Mouse (Mus musculus) adrenal gland, postnatal 14 days (tissue): Measurements from ENCODE around the gene Atg101. TPM values are rescaled to one million over a fixed set of nuclear protein-coding genes. Genes with fewer than 3 reads are reported as not detected.

ENCODE experiments used
- DNase-seq: peaks from one replicate; pipeline ENCODE4 v3.0.0; 2021; ENCODE audit warnings: mixed read lengths
- total RNA-seq: library from RNA; stranded (reverse); gene quantifications from 2 replicates; pipeline ENCODE4 v1.2.3, GENCODE M21; 2021

Gene Atg101
- total RNA-seq, 1 experiment from 2014 or later = 97.1 TPM

GRCm38 (mm10) chr15:101283183-101283910 is 725 bp upstream of the Atg101 start:
- DNase-seq = peak; percentile 75

- peak; percentile 64 for DNase-seq
These were observed 2.2 kb downstream of the Atg101 start for GRCm38 (mm10) chr15:101286129-101286770.

GRCm38 (mm10) chr15:101287361-101287760 is 3.3 kb downstream of the Atg101 start:
- peak; percentile 31 for DNase-seq

GRCm38 (mm10) chr15:101290354-101290753 is 6.3 kb downstream of the Atg101 start:
- no peak for DNase-seq

GRCm38 (mm10) chr15:101292012-101292411 is 7.9 kb downstream of the Atg101 start:
- peak; percentile 68 for DNase-seq

- DNase-seq = no peak
These were observed 9.1 kb downstream of the Atg101 start, which contains the start of gene 6030408B16Rik for GRCm38 (mm10) chr15:101293025-101293621. Gene 6030408B16Rik, plus strand, starts transcription at chr15:101293212.

- no peak for DNase-seq
These were observed 10.2 kb downstream of the Atg101 start for GRCm38 (mm10) chr15:101294028-101294894.

GRCm38 (mm10) chr15:101295106-101295505 is 11.0 kb downstream of the Atg101 start:
- no peak for DNase-seq

- DNase-seq = no peak
These were observed 11.5 kb downstream of the Atg101 start for GRCm38 (mm10) chr15:101295616-101296015.

GRCm38 (mm10) chr15:101296091-101296490 is 12.0 kb downstream of the Atg101 start:
- no peak for DNase-seq

GRCm38 (mm10) chr15:101297988-101298387 is 13.9 kb downstream of the Atg101 start:
- DNase-seq = no peak

GRCm38 (mm10) chr15:101298550-101298949 is 14.5 kb downstream of the Atg101 start:
- DNase-seq = no peak

GRCm38 (mm10) chr15:101299480-101299960 is 15.4 kb downstream of the Atg101 start:
- DNase-seq = no peak

- DNase-seq = no peak
These were observed 16.1 kb downstream of the Atg101 start for GRCm38 (mm10) chr15:101300128-101300527.

- no peak for DNase-seq
These were observed 18.1 kb downstream of the Atg101 start for GRCm38 (mm10) chr15:101302201-101302600.

- no peak for DNase-seq
These were observed 19.8 kb downstream of the Atg101 start for GRCm38 (mm10) chr15:101303830-101304229.

- no peak for DNase-seq
These were observed 22.4 kb downstream of the Atg101 start for GRCm38 (mm10) chr15:101306459-101306858.

- DNase-seq = no peak
These were observed 24.6 kb downstream of the Atg101 start for GRCm38 (mm10) chr15:101308440-101309348.

GRCm38 (mm10) chr15:101309493-101309892 is 25.4 kb downstream of the Atg101 start:
- DNase-seq = no peak

GRCm38 (mm10) chr15:101311087-101311770 is 27.2 kb downstream of the Atg101 start:
- DNase-seq = no peak
